Mouse (Mus musculus): Measurements from ENCODE around the gene Alox15. TPM values are rescaled to one million over a fixed set of nuclear protein-coding genes. Genes with fewer than 3 reads are reported as not detected.

The Alox15 gene
- polyA plus RNA-seq, 1 experiment, result 14.5 TPM

GRCm38 (mm10) chr11:70345546-70345945, 6.3 kb downstream of the Alox15 start:
- WGBS, result 94% methylated on average over 8 of the region's 8 CpGs
- H3K27me3 ChIP-seq (ENCODE audit: control insufficient read depth, insufficient read depth, low read length), result no peaks in the 10 kb centered on the region; the same call in 1 of the 2 replicates

DNA sequence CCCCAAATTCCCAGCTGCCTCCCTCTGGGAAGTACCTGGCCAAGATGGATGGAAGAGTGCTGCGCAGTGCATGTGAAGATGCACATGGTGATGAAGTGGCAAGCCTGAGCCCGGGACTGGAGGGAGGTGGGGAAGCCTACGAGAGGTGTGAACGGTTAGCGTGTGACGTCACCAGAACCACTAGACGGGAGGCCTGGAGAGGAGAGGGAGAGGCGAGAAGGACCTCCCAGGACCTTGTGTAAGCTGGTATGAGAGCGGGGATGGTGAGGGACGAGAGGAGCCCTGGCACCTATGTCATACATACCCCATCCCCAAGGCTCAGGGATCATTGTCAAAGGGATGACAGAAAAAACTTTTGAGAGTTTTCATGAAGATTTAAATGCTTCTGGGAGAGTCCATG, 6.8 kb downstream of the Alox15 start:
- no peak overlapping the region for H3K4me3 ChIP-seq (ENCODE audit: control insufficient read depth, insufficient read depth, low read length)
- no peaks in the 10 kb centered on the region for H3K4me1 ChIP-seq (replicated peaks; ENCODE audit: control insufficient read depth, insufficient read depth, low read length)
- whole genome bisulfite sequencing, result 84% methylated on average over 10 of the region's 10 CpGs
- H3K27ac ChIP-seq (ENCODE audit: control insufficient read depth, insufficient read depth, low read length), result no peak overlapping the region
- H3K36me3 ChIP-seq (ENCODE audit: control insufficient read depth, insufficient read depth, low read length), result no peaks in the 10 kb centered on the region
- no peak for TF ChIP-seq CTCF (IDR thresholded peaks at IDR 0.05; ENCODE audit: borderline replicate concordance, control insufficient read depth, extremely low read depth, insufficient read depth, low read length, poor library complexity)
- no peak for TF ChIP-seq POLR2A (IDR thresholded peaks at IDR 0.05; ENCODE audit: control insufficient read depth, extremely low read depth, insufficient read depth, low read length, poor library complexity)
- no peaks in the 10 kb centered on the region for H3K27me3 ChIP-seq (ENCODE audit: control insufficient read depth, insufficient read depth, low read length)
- no peak for DNase-seq

More at GRCm38 (mm10) chr11:70345546-70345945, 6.3 kb downstream of the Alox15 start:
- no peak for TF ChIP-seq POLR2A (IDR thresholded peaks at IDR 0.05; ENCODE audit: control insufficient read depth, extremely low read depth, insufficient read depth, low read length, poor library complexity)
- TF ChIP-seq CTCF (IDR thresholded peaks at IDR 0.05; ENCODE audit: borderline replicate concordance, control insufficient read depth, extremely low read depth, insufficient read depth, low read length, poor library complexity), result no peak
- Histone ChIP-seq H3K27ac (ENCODE audit: control insufficient read depth, insufficient read depth, low read length) (no peak overlapping the region), H3K4me3 (ENCODE audit: control insufficient read depth, insufficient read depth, low read length) (no peak overlapping the region), H3K4me1 (replicated peaks; ENCODE audit: control insufficient read depth, insufficient read depth, low read length) (no peaks in the 10 kb centered on the region), H3K36me3 (ENCODE audit: control insufficient read depth, insufficient read depth, low read length) (no peaks in the 10 kb centered on the region)
- DNase-seq, result no peak

DNA sequence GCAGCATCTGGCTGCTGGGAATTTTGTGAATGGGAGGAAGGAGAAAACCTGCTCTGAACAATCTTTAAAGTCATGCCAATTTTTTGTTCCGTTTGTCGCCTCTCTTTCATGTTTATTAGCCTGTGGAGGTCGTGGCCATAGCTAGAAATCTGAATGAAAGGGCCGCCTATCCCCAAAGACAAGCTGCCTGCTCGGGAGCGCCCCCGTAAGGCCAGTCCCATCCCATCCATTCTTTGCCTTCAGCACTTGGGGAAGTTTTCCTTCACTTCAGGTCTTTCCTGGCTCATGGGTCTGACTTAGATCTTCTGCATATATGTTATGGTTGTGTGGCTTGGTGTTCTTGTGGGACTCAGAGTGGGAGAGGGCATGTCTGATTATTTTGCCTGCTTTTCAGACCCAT, 12.3 kb downstream of the Alox15 start:
- H3K27me3 ChIP-seq (ENCODE audit: control insufficient read depth, insufficient read depth, low read length), result no peaks in the 10 kb centered on the region
- TF ChIP-seq POLR2A (IDR thresholded peaks at IDR 0.05; ENCODE audit: control insufficient read depth, extremely low read depth, insufficient read depth, low read length, poor library complexity) (no peak), CTCF (IDR thresholded peaks at IDR 0.05; ENCODE audit: borderline replicate concordance, control insufficient read depth, extremely low read depth, insufficient read depth, low read length, poor library complexity) (no peak)
- 74% methylated on average over 7 of the region's 7 CpGs for WGBS

GRCm38 (mm10) chr11:70334477-70334876, 17.4 kb downstream of the Alox15 start:
- Histone ChIP-seq H3K4me1 (replicated peaks; ENCODE audit: control insufficient read depth, insufficient read depth, low read length) (no peaks in the 10 kb centered on the region), H3K36me3 (ENCODE audit: control insufficient read depth, insufficient read depth, low read length) (no peaks in the 10 kb centered on the region), H3K27ac (ENCODE audit: control insufficient read depth, insufficient read depth, low read length) (no peak overlapping the region), H3K4me3 (ENCODE audit: control insufficient read depth, insufficient read depth, low read length) (no peak overlapping the region), H3K27me3 (ENCODE audit: control insufficient read depth, insufficient read depth, low read length) (no peaks in the 10 kb centered on the region)
- WGBS, result 29% methylated on average over 4 of the region's 4 CpGs
- peak; percentile 70 for DNase-seq
- TF ChIP-seq POLR2A (IDR thresholded peaks at IDR 0.05; ENCODE audit: control insufficient read depth, extremely low read depth, insufficient read depth, low read length, poor library complexity) (no peak), CTCF (IDR thresholded peaks at IDR 0.05; ENCODE audit: borderline replicate concordance, control insufficient read depth, extremely low read depth, insufficient read depth, low read length, poor library complexity) (no peak)

More for the DNA sequence above, 12.3 kb downstream of the Alox15 start:
- no peak overlapping the region for H3K27ac ChIP-seq (ENCODE audit: control insufficient read depth, insufficient read depth, low read length)
- DNase-seq, result no peak
- H3K36me3 ChIP-seq (ENCODE audit: control insufficient read depth, insufficient read depth, low read length), result no peaks in the 10 kb centered on the region
- no peaks in the 10 kb centered on the region for H3K4me1 ChIP-seq (replicated peaks; ENCODE audit: control insufficient read depth, insufficient read depth, low read length)
- no peak overlapping the region for H3K4me3 ChIP-seq (ENCODE audit: control insufficient read depth, insufficient read depth, low read length)

GRCm38 (mm10) chr11:70324726-70325125, 27.1 kb downstream of the Alox15 start:
- Histone ChIP-seq H3K4me1 (replicated peaks; ENCODE audit: control insufficient read depth, insufficient read depth, low read length) (no peaks in the 10 kb centered on the region), H3K4me3 (ENCODE audit: control insufficient read depth, insufficient read depth, low read length) (no peak overlapping the region), H3K27me3 (ENCODE audit: control insufficient read depth, insufficient read depth, low read length) (no peaks in the 10 kb centered on the region; the same call in 1 of the 2 replicates), H3K36me3 (ENCODE audit: control insufficient read depth, insufficient read depth, low read length) (no peaks in the 10 kb centered on the region), H3K27ac (ENCODE audit: control insufficient read depth, insufficient read depth, low read length) (no peak overlapping the region)
- DNase-seq, result no peak
- WGBS, result 94% methylated on average over 8 of the region's 8 CpGs
- no peak for TF ChIP-seq CTCF (IDR thresholded peaks at IDR 0.05; ENCODE audit: borderline replicate concordance, control insufficient read depth, extremely low read depth, insufficient read depth, low read length, poor library complexity)
- TF ChIP-seq POLR2A (IDR thresholded peaks at IDR 0.05; ENCODE audit: control insufficient read depth, extremely low read depth, insufficient read depth, low read length, poor library complexity), result no peak

- 52% methylated on average over 7 of the region's 7 CpGs for WGBS
- no peaks in the 10 kb centered on the region; the same call in 1 of the 2 replicates for H3K27me3 ChIP-seq (ENCODE audit: control insufficient read depth, insufficient read depth, low read length)
- H3K4me3 ChIP-seq (ENCODE audit: control insufficient read depth, insufficient read depth, low read length), result 0 out of 2 replicates have a peak within 1 kb of the TSS, but pooled peaks have one; percentile 7
- TF ChIP-seq POLR2A (IDR thresholded peaks at IDR 0.05; ENCODE audit: control insufficient read depth, extremely low read depth, insufficient read depth, low read length, poor library complexity) (no peak), CTCF (IDR thresholded peaks at IDR 0.05; ENCODE audit: borderline replicate concordance, control insufficient read depth, extremely low read depth, insufficient read depth, low read length, poor library complexity) (no peak)
- H3K4me1 ChIP-seq (replicated peaks; ENCODE audit: control insufficient read depth, insufficient read depth, low read length), result no peaks in the 10 kb centered on the region
- no peak within 1 kb of the TSS for H3K27ac ChIP-seq (ENCODE audit: control insufficient read depth, insufficient read depth, low read length)
- DNase-seq, result no peak
- H3K36me3 ChIP-seq (ENCODE audit: control insufficient read depth, insufficient read depth, low read length), result no peaks in the 10 kb centered on the region
Observed at GRCm38 (mm10) chr11:70322528-70322927, 29.3 kb downstream of the Alox15 start, which contains the start of gene Alox12e. TSS of gene Alox12e (minus strand) at chr11:70322628.

GRCm38 (mm10) chr11:70321664-70322063, 30.2 kb downstream of the Alox15 start:
- H3K36me3 ChIP-seq (ENCODE audit: control insufficient read depth, insufficient read depth, low read length), result no peaks in the 10 kb centered on the region
- 0 out of 2 replicates have a peak overlapping the region, but pooled peaks have one; percentile 7 for H3K4me3 ChIP-seq (ENCODE audit: control insufficient read depth, insufficient read depth, low read length)
- H3K4me1 ChIP-seq (replicated peaks; ENCODE audit: control insufficient read depth, insufficient read depth, low read length), result no peaks in the 10 kb centered on the region

More at GRCm38 (mm10) chr11:70321664-70322063, 30.2 kb downstream of the Alox15 start:
- WGBS, result 10% methylated on average over 15 of the region's 15 CpGs
- TF ChIP-seq POLR2A (IDR thresholded peaks at IDR 0.05; ENCODE audit: control insufficient read depth, extremely low read depth, insufficient read depth, low read length, poor library complexity) (no peak), CTCF (IDR thresholded peaks at IDR 0.05; ENCODE audit: borderline replicate concordance, control insufficient read depth, extremely low read depth, insufficient read depth, low read length, poor library complexity) (peak; percentile 93; the same call in 1 of the 2 replicates)
- H3K27me3 ChIP-seq (ENCODE audit: control insufficient read depth, insufficient read depth, low read length), result no peaks in the 10 kb centered on the region; the same call in 1 of the 2 replicates
- no peak overlapping the region for H3K27ac ChIP-seq (ENCODE audit: control insufficient read depth, insufficient read depth, low read length)
- peak; percentile 73 for DNase-seq

Measured in thymus, adult 2 months (tissue).